Mouse (Mus musculus): ENCODE measurements around the gene Tlr9. TPM values are rescaled to one million over a fixed set of nuclear protein-coding genes. Genes with fewer than 3 reads are reported as not detected.

Tlr9 gene
- polyA plus RNA-seq, 1 experiment from 2014 or later = not detected

- Histone ChIP-seq H3K27me3 (ENCODE audit: control insufficient read depth, insufficient read depth, low read length) (no peaks in the 10 kb centered on the region), H3K4me1 (replicated peaks; ENCODE audit: control insufficient read depth, insufficient read depth, low read length) (no peaks in the 10 kb centered on the region), H3K27ac (ENCODE audit: low read depth, low read length) (no peak overlapping the region), H3K9me3 (ENCODE audit: control insufficient read depth, low read length) (no peaks in the 10 kb centered on the region), H3K36me3 (ENCODE audit: control insufficient read depth, insufficient read depth, low read length) (peaks cover 45% of the 10 kb centered on the region), H3K4me3 (ENCODE audit: low read depth, low read length) (no peak overlapping the region), H3K4me2 (ENCODE audit: low read depth, low read length, severe bottlenecking) (no peak overlapping the region), H3K9ac (ENCODE audit: low read length) (no peak overlapping the region)
- DNase-seq (ENCODE audit: low spot score) (no peak), ATAC-seq (replicated peaks; ENCODE audit: low FRiP score) (no peak)
- WGBS = 93% methylated on average over 5 of the region's 5 CpGs
Observed at GRCm38 (mm10) chr9:106183996-106184395, 38.4 kb upstream of the Tlr9 start.

- Histone ChIP-seq H3K4me2 (ENCODE audit: low read depth, low read length, severe bottlenecking) (no peak overlapping the region), H3K9ac (ENCODE audit: low read length) (no peak overlapping the region), H3K27me3 (ENCODE audit: control insufficient read depth, insufficient read depth, low read length) (no peaks in the 10 kb centered on the region), H3K4me3 (ENCODE audit: low read depth, low read length) (no peak overlapping the region), H3K27ac (ENCODE audit: low read depth, low read length) (no peak overlapping the region), H3K36me3 (ENCODE audit: control insufficient read depth, insufficient read depth, low read length) (peaks cover 32% of the 10 kb centered on the region; the same call in 1 of the 2 replicates), H3K4me1 (replicated peaks; ENCODE audit: control insufficient read depth, insufficient read depth, low read length) (no peaks in the 10 kb centered on the region), H3K9me3 (ENCODE audit: control insufficient read depth, low read length) (no peaks in the 10 kb centered on the region)
- DNase-seq (ENCODE audit: low spot score) (no peak), ATAC-seq (replicated peaks; ENCODE audit: low FRiP score) (no peak)
- WGBS = 95% methylated on average over 1 of the region's 1 CpGs
Observed at GRCm38 (mm10) chr9:106191355-106191754, 31.0 kb upstream of the Tlr9 start.

GRCm38 (mm10) chr9:106192024-106192423, 30.4 kb upstream of the Tlr9 start:
- Histone ChIP-seq H3K4me2 (ENCODE audit: low read depth, low read length, severe bottlenecking) (no peak overlapping the region), H3K9ac (ENCODE audit: low read length) (no peak overlapping the region), H3K27me3 (ENCODE audit: control insufficient read depth, insufficient read depth, low read length) (no peaks in the 10 kb centered on the region), H3K4me3 (ENCODE audit: low read depth, low read length) (no peak overlapping the region), H3K36me3 (ENCODE audit: control insufficient read depth, insufficient read depth, low read length) (peaks cover 26% of the 10 kb centered on the region; the same call in 1 of the 2 replicates), H3K9me3 (ENCODE audit: control insufficient read depth, low read length) (no peaks in the 10 kb centered on the region), H3K4me1 (replicated peaks; ENCODE audit: control insufficient read depth, insufficient read depth, low read length) (no peaks in the 10 kb centered on the region), H3K27ac (ENCODE audit: low read depth, low read length) (no peak overlapping the region)
- 91% methylated on average over 8 of the region's 8 CpGs for WGBS
- ATAC-seq (replicated peaks; ENCODE audit: low FRiP score) (no peak), DNase-seq (ENCODE audit: low spot score) (no peak)

- Histone ChIP-seq H3K4me3 (ENCODE audit: low read depth, low read length) (no peak overlapping the region), H3K9me3 (ENCODE audit: control insufficient read depth, low read length) (no peaks in the 10 kb centered on the region), H3K9ac (ENCODE audit: low read length) (no peak overlapping the region), H3K4me1 (replicated peaks; ENCODE audit: control insufficient read depth, insufficient read depth, low read length) (no peaks in the 10 kb centered on the region), H3K36me3 (ENCODE audit: control insufficient read depth, insufficient read depth, low read length) (peaks cover 22% of the 10 kb centered on the region; the same call in 1 of the 2 replicates), H3K27ac (ENCODE audit: low read depth, low read length) (no peak overlapping the region), H3K27me3 (ENCODE audit: control insufficient read depth, insufficient read depth, low read length) (no peaks in the 10 kb centered on the region), H3K4me2 (ENCODE audit: low read depth, low read length, severe bottlenecking) (no peak overlapping the region)
- ATAC-seq (replicated peaks; ENCODE audit: low FRiP score) = no peak
- DNase-seq (ENCODE audit: low spot score) = no peak
- WGBS = 88% methylated on average over 1 of the region's 1 CpGs
Observed at GRCm38 (mm10) chr9:106192998-106193397, 29.4 kb upstream of the Tlr9 start.

GRCm38 (mm10) chr9:106193930-106194807, 28.2 kb upstream of the Tlr9 start:
- no peak overlapping the region for H3K4me3 ChIP-seq (ENCODE audit: low read depth, low read length)
- H3K27me3 ChIP-seq (ENCODE audit: control insufficient read depth, insufficient read depth, low read length) = no peaks in the 10 kb centered on the region
- ATAC-seq (replicated peaks; ENCODE audit: low FRiP score) = no peak
- no peaks in the 10 kb centered on the region for H3K4me1 ChIP-seq (replicated peaks; ENCODE audit: control insufficient read depth, insufficient read depth, low read length)
- no peaks in the 10 kb centered on the region for H3K9me3 ChIP-seq (ENCODE audit: control insufficient read depth, low read length)
- WGBS = 93% methylated on average over 8 of the region's 8 CpGs
- H3K4me2 ChIP-seq (ENCODE audit: low read depth, low read length, severe bottlenecking) = no peak overlapping the region
- H3K9ac ChIP-seq (ENCODE audit: low read length) = no peak overlapping the region
- no peak overlapping the region for H3K27ac ChIP-seq (ENCODE audit: low read depth, low read length)
- H3K36me3 ChIP-seq (ENCODE audit: control insufficient read depth, insufficient read depth, low read length) = peaks cover 14% of the 10 kb centered on the region; the same call in 1 of the 2 replicates
- no peak for DNase-seq (ENCODE audit: low spot score)

GRCm38 (mm10) chr9:106195693-106196092, 26.7 kb upstream of the Tlr9 start:
- H3K27ac ChIP-seq (ENCODE audit: low read depth, low read length) = no peak overlapping the region
- ATAC-seq (replicated peaks; ENCODE audit: low FRiP score) = no peak

GRCm38 (mm10) chr9:106197081-106197713, 25.2 kb upstream of the Tlr9 start:
- Histone ChIP-seq H3K27me3 (ENCODE audit: control insufficient read depth, insufficient read depth, low read length) (no peaks in the 10 kb centered on the region), H3K36me3 (ENCODE audit: control insufficient read depth, insufficient read depth, low read length) (no peaks in the 10 kb centered on the region; the same call in 1 of the 2 replicates), H3K4me3 (ENCODE audit: low read depth, low read length) (no peak overlapping the region), H3K9ac (ENCODE audit: low read length) (no peak overlapping the region), H3K27ac (ENCODE audit: low read depth, low read length) (no peak overlapping the region), H3K4me2 (ENCODE audit: low read depth, low read length, severe bottlenecking) (no peak overlapping the region), H3K9me3 (ENCODE audit: control insufficient read depth, low read length) (no peaks in the 10 kb centered on the region), H3K4me1 (replicated peaks; ENCODE audit: control insufficient read depth, insufficient read depth, low read length) (0 out of 2 replicates have a peak, but pooled peaks cover 3% of the 10 kb centered on the region)
- ATAC-seq (replicated peaks; ENCODE audit: low FRiP score) (no peak), DNase-seq (ENCODE audit: low spot score) (no peak)
- 88% methylated on average over 3 of the region's 3 CpGs for WGBS

More at GRCm38 (mm10) chr9:106195693-106196092, 26.7 kb upstream of the Tlr9 start:
- 0 out of 2 replicates have a peak, but pooled peaks cover 3% of the 10 kb centered on the region for H3K4me1 ChIP-seq (replicated peaks; ENCODE audit: control insufficient read depth, insufficient read depth, low read length)
- no peaks in the 10 kb centered on the region for H3K9me3 ChIP-seq (ENCODE audit: control insufficient read depth, low read length)
- WGBS = 88% methylated on average over 8 of the region's 8 CpGs
- H3K4me2 ChIP-seq (ENCODE audit: low read depth, low read length, severe bottlenecking) = no peak overlapping the region
- H3K36me3 ChIP-seq (ENCODE audit: control insufficient read depth, insufficient read depth, low read length) = peaks cover 4% of the 10 kb centered on the region; the same call in 1 of the 2 replicates
- no peak for DNase-seq (ENCODE audit: low spot score)
- no peaks in the 10 kb centered on the region for H3K27me3 ChIP-seq (ENCODE audit: control insufficient read depth, insufficient read depth, low read length)
- H3K9ac ChIP-seq (ENCODE audit: low read length) = no peak overlapping the region
- no peak overlapping the region for H3K4me3 ChIP-seq (ENCODE audit: low read depth, low read length)

GRCm38 (mm10) chr9:106197732-106198131, 24.7 kb upstream of the Tlr9 start:
- H3K9me3 ChIP-seq (ENCODE audit: control insufficient read depth, low read length) = no peaks in the 10 kb centered on the region
- no peak for ATAC-seq (replicated peaks; ENCODE audit: low FRiP score)
- WGBS = 95% methylated on average over 9 of the region's 9 CpGs

More at GRCm38 (mm10) chr9:106197732-106198131, 24.7 kb upstream of the Tlr9 start:
- Histone ChIP-seq H3K4me3 (ENCODE audit: low read depth, low read length) (no peak overlapping the region), H3K4me1 (replicated peaks; ENCODE audit: control insufficient read depth, insufficient read depth, low read length) (0 out of 2 replicates have a peak, but pooled peaks cover 3% of the 10 kb centered on the region), H3K9ac (ENCODE audit: low read length) (no peak overlapping the region), H3K36me3 (ENCODE audit: control insufficient read depth, insufficient read depth, low read length) (no peaks in the 10 kb centered on the region; the same call in 1 of the 2 replicates), H3K27ac (ENCODE audit: low read depth, low read length) (no peak overlapping the region), H3K4me2 (ENCODE audit: low read depth, low read length, severe bottlenecking) (no peak overlapping the region), H3K27me3 (ENCODE audit: control insufficient read depth, insufficient read depth, low read length) (no peaks in the 10 kb centered on the region)
- no peak for DNase-seq (ENCODE audit: low spot score)

All from forebrain, embryonic 11.5 days (tissue).